Mouse (Mus musculus) spleen, postnatal 0 days (tissue): ENCODE measurements around the gene Gm20219. TPM values are rescaled to one million over a fixed set of nuclear protein-coding genes. Genes with fewer than 3 reads are reported as not detected.

ENCODE experiments used
- polyA plus RNA-seq: library from polyadenylated mRNA; unstranded; fragments of >200 nt; fragmentation: Nextera tagmentation; extraction: Ambion mirVana; gene quantifications from 2 replicates; pipeline ENCODE4 v1.2.1, GENCODE M21; 2015

Gene Gm20219
- polyA plus RNA-seq, result 0.28 and 0.56 TPM in 2 replicates

DNA sequence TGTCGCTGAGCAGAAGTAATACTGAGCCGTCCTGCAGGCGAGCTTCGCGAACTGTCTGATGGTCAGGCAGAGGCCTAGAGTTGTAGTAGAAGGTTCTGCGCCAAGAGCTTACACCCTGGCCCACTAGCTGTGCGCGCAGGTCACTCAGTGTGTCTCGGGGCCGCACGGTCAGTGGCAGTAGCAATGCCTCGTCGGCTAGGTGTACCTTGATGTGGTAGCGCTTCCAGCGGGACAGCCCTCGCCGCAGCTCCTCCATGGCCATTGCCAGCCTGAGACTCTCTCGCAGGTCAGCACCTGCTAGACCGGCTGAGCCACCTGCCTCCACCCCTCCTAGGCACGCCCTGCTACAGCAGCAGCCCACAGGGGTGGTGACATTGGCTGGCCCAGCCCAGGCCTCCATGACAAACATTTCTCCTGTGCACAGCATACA is at the start of gene Gm20219:
Gene Gm20219, minus strand, starts transcription at position 266 of the 430 bp plus-strand sequence.

DNA sequence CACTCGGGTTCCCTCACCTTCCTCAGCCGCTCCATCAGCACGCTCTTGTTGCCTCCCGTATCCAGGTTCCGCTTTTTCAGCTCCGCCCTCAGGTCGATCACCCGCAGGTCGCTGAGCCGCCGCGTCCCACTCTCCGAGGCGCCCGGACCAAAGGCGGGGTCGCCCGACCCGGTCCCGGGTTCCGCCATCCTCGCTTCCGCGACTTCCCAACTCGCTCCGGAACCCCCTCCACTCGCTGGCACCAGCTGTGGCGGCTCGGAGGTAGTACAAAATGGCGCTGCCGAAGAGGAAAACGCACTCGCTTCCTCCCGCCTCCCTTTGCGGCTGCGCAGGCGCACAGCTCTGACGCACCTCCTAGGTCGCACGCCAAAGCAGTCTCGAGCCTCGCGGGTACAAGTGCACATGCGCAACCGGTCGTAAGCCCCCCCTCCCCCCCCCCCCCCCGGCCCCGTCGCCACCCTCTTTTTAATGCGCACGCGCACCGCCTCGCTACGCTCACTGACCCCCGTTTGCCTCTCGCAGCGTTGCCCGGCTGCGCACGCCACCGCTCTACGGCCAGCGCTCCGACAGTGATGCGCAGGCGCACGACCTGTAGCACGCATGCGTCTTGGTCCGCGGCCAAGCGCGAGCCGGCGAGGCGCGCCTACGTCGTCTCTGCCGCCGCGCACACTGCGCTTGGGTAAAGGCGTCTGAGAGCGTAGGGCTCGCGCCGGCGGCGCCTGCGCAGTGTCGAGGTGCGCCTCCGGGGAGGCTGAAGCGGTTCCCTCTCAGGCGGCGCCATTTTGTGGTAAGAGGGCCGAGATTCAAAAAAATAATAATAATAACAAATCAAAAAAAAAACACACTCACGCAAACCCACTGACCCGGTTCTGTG is 30.3 kb upstream of the Gm20219 start, which contains the start of the genes Safb2 and Safb:
Gene Safb2, minus strand, starts transcription at position 329 of the 874 bp plus-strand sequence.
Gene Safb, plus strand, starts transcription at position 569 of the 874 bp plus-strand sequence.

DNA sequence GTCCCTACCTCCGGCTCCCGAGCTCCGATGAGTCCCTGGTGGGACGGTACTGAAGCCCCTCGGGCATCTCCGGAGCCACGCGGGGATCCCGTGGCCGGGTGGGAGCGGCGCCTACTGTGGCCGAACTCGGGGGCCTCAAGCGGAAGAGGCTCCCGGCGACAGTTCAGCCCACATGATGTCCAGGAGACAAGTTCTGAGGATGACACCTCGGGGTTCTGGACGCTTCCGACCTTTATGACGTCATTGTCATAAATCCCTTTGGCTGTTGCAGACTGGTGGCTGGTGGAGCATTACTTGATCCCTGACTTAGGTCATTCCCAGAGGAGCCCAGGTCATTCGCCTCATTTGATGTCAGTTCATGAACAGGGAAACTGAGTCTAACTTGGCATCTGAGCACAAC is 41.9 kb downstream of the Gm20219 start, which contains the start of gene Znrf4:
Gene Znrf4, minus strand, starts transcription at position 122 of the 400 bp plus-strand sequence.

Other genes starting within 250 kb of the Gm20219 start
- gene Kdm4b, start 228.3 kb downstream of the Gm20219 start, polyA plus RNA-seq, result 5.8 and 8.2 TPM in 2 replicates
- gene Ptprs, start 77.9 kb downstream of the Gm20219 start, polyA plus RNA-seq, result 13.2 and 17.0 TPM in 2 replicates
- not detected in 2 replicates for gene Znrf4, start 42.0 kb downstream of the Gm20219 start, polyA plus RNA-seq
- gene Safb2, start 30.2 kb upstream of the Gm20219 start, polyA plus RNA-seq, result 53.0 and 53.3 TPM in 2 replicates
- 56.7 and 58.7 TPM in 2 replicates for gene Safb, start 30.4 kb upstream of the Gm20219 start, polyA plus RNA-seq
- 194 and 195 TPM in 2 replicates for gene 2410015M20Rik, start 55.4 kb upstream of the Gm20219 start, polyA plus RNA-seq
- gene Rpl36, start 59.0 kb upstream of the Gm20219 start, polyA plus RNA-seq, result 1,975 and 1,990 TPM in 2 replicates
- 31.1 and 32.0 TPM in 2 replicates for gene Lonp1, start 72.5 kb upstream of the Gm20219 start, polyA plus RNA-seq
- gene Catsperd, start 73.8 kb upstream of the Gm20219 start, polyA plus RNA-seq, result 0.05 and 0.14 TPM in 2 replicates
- gene Ranbp3, start 118.9 kb upstream of the Gm20219 start, polyA plus RNA-seq, result 43.6 and 44.4 TPM in 2 replicates
- 270 and 276 TPM in 2 replicates for gene Ndufa11, start 163.4 kb upstream of the Gm20219 start, polyA plus RNA-seq
- gene Vmac, start 163.6 kb upstream of the Gm20219 start, polyA plus RNA-seq, result 6.5 and 9.3 TPM in 2 replicates
- 1.2 and 1.6 TPM in 2 replicates for gene Nrtn, start 203.1 kb upstream of the Gm20219 start, polyA plus RNA-seq
- gene Dus3l, start 210.4 kb upstream of the Gm20219 start, polyA plus RNA-seq, result 16.3 and 20.4 TPM in 2 replicates
- 0.68 and 0.69 TPM in 2 replicates for gene Prr22, start 215.9 kb upstream of the Gm20219 start, polyA plus RNA-seq